Mouse (Mus musculus) stomach, postnatal 0 days (tissue): Measurements from ENCODE around the gene Nat14.

ENCODE experiments used
- CTCF ChIP-seq: IDR thresholded peaks from 2 replicates; pipeline ENCODE4 v1.5.1; 2016; ENCODE audit warnings: antibody characterized with exemption, low read depth, mild to moderate bottlenecking, moderate library complexity
- EP300 ChIP-seq: optimal IDR thresholded peaks from 2 replicates; pipeline ENCODE3; 2016; ENCODE audit warnings: antibody characterized with exemption

- no peak for TF ChIP-seq CTCF
- no peak for TF ChIP-seq EP300
Observed at GRCm38 (mm10) chr7:4924891-4925301, 3.1 kb downstream of the Nat14 start.
